Mouse (Mus musculus) thymus, postnatal 14 days (tissue): ENCODE measurements at regions not wholly inside any gene's neighbourhood (a gene's known extent, or its start where the extent isn't known, plus 50 kb on each side); places are given as distances from the start of the nearest gene placed in this dataset.

Source experiments
- DNase-seq: peaks from one replicate; pipeline ENCODE4 v3.0.0; 2021

GRCm38 (mm10) chr19:53442756-53443654, 52.6 kb upstream of the Smndc1 start:
- peak; percentile 87 for DNase-seq

- DNase-seq = no peak
Measured at GRCm38 (mm10) chr19:53442132-53442610, 51.8 kb upstream of the Smndc1 start.

- peak; percentile 79 for DNase-seq
Measured at GRCm38 (mm10) chr19:53441449-53442131, 51.2 kb upstream of the Smndc1 start.

GRCm38 (mm10) chr19:53440327-53441055, 50.1 kb upstream of the Smndc1 start:
- peak; percentile 90 for DNase-seq
